Mouse (Mus musculus) CH12F3 (cell line): ENCODE results near the gene Brca2.

ENCODE experiments used
- in situ Hi-C: fragments of 300-500 bp; cut with MboI; formaldehyde crosslinking; loops from 2 replicates; pipeline ENCODE4 v1.14.3; 2020; ENCODE audit warnings: low sequenced_read_pairs

The Brca2 gene

DNA sequence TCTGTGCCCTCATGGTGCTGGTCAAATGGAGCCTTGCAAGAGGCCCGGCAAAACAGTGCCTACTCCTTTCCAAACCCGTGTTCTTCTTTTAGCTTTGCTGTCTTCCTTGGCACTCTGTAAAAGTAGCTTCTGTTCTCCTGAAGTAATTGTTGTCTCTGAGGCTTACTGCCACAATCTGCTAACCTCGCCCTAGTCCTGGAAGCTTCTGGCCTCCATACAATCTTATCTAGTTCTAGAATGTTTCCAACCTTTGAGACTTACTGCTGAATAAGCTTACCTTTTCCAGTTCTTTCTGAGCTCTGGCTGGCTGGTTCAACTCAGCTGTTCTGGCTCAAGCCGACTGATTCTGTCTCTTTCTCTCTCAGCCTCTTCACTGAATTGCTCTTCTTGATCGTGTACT is 39.4 kb downstream of the Brca2 start:
- in situ Hi-C loops = no loop called here

GRCm38 (mm10) chr5:150564426-150564825 is 42.0 kb downstream of the Brca2 start:
- in situ Hi-C loops = no loop called here

DNA sequence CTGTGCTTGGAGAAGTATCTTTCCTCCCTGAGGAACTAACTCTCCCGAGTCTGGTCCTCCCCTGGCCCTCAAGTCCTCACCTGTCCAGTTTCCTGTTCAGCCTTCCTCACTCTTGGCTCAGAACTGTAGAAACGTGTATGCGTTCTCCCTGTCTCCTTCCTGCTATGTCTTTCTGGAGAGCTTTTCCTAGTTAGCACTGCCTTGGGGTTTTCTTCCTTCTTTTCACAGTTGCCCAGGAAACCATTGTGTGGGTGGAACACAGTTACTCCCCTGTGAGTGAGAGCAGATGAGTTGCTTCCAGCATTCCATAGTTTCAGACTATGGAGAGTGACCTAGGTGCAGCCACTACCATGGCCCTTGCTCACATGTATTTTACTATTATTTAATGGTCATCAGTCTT is 43.8 kb downstream of the Brca2 start:
- in situ Hi-C loops = no loop called here

- in situ Hi-C loops = no loop called here
Measured at GRCm38 (mm10) chr5:150566971-150567370, 44.5 kb downstream of the Brca2 start.

- in situ Hi-C loops = no loop called here
Measured at GRCm38 (mm10) chr5:150570496-150571219, 48.2 kb downstream of the Brca2 start.

DNA sequence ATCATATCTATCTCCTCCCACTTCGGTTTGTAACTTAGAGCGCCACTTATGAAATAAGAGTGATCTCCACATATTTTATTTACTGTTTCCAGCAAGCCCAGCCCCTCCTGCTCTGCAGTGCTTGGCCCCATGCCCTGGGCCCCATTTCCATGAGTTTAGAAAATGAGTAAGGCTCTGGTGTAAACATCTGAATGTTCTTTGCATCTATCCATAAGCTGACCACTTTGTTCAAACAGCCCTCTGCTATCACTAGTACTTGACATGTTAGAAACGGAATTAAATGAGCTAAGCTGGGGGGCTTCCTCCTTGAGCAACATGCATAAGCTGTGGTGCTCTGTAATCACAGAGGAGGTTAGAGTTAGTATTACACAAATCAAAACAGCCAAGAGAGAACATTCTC is 52.0 kb downstream of the Brca2 start:
- in situ Hi-C loops = no loop called here

- in situ Hi-C loops = no loop called here
Measured at GRCm38 (mm10) chr5:150574885-150575284, 52.5 kb downstream of the Brca2 start.

GRCm38 (mm10) chr5:150576832-150577231 is 54.4 kb downstream of the Brca2 start:
- in situ Hi-C loops = no loop called here

GRCm38 (mm10) chr5:150578613-150579171 is 56.3 kb downstream of the Brca2 start:
- in situ Hi-C loops = no loop called here

DNA sequence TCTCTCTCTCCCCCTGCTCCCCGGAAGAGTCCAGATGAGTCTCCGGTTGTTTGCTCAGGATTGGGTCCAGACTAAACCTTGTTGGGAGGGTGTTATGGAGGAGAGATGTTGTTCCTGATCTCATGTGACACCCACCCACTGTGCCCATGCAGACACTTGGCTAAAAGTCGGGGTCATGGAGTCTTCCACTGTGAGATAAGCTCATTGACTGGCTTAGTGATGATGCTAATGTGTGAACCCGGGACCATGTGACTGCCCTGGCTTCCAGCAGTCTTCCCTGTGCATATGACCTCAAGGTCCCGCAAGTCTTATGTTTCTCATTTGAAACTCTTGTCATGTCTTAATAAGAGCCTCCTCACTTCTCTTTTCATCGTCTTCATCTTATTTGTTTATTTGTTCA is 58.8 kb downstream of the Brca2 start:
- in situ Hi-C loops = no loop called here

GRCm38 (mm10) chr5:150583181-150583580 is 60.8 kb downstream of the Brca2 start:
- in situ Hi-C loops = no loop called here

DNA sequence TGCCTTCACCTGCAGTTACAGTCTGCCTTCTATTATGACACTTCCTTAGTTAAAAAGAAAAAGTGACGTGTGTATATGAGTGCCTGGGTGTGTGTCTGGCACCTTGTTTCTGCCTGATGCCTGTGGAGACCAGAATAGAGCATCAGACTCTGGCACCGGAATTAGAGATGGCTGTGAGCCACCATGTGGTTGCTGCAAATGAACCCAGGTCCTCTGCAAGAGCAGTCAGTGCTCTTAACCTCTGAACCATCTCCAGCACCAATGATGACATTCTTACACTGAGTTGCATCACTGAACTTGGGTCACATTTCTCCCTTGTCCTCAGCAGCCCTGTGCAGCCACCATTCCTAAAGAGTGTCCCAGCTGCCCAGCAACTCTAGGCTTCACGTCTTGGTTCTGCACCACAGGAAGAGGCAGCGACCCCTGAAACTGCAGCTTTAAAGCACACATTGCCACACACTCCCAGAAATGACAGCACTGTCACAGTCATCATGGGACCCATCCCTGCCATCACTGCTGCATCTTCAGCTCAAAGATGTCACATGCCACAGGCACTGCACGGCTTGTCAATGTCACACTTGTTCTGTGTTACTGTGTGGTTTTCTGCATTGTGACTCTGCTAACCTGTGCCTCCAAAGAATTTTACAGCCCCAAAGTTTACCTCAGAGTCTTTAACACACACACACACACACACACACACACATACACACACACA is 61.3 kb downstream of the Brca2 start:
- in situ Hi-C loops = no loop called here

DNA sequence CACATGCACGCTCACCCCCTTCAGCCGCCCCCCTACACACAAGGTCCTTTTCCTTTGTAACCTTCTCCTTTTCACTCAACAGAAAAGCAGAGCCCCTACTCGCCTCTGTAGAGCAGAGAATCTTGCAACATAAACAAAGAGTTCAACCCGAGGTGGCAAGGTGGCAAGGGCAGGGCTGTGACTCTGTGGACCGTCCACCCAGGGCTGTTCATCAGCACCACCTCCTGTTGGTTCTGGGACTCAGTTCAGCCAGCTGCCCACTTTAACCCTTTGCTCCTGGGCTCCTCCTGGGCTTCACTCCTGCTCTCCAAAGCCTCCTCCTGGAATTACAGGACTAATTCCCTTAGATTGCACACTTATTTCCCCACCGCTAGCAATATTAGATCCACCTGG is 61.9 kb downstream of the Brca2 start:
- in situ Hi-C loops = no loop called here

- in situ Hi-C loops = no loop called here
Measured at GRCm38 (mm10) chr5:150589945-150590344, 67.5 kb downstream of the Brca2 start.

DNA sequence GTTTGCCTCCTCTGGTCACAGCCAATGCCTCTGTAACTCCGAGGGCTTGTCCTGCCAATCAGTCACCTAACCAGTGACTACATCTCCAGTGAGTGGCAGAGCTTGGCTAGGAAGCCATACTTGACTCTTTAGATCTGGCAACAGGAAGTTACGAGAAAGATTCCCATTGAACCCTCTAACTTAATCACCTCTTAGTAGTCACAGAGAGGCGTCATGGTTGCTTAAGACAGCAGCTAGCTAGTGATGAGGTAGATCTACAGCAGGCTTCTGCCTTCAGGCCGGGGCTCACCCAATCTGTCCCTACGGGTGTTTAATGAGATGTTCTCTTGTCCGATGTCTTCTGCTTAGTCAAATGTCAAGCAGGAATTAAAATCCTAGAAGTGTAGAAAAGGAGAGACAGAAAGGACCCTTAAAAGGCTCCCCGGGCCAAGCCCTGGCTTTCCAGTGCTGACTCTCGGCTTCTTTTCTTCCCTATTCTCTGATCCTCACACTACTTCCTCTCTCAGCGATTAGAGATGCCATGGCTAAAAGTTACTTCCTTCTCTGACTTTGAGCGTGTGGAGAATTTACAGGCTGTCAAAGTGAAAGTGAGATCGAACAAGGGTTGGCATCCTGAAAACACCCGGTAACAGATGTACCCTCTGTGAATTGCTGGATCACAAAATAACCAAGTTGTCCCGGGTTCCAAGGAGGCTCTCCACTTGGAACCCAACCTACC is 69.9 kb downstream of the Brca2 start:
- in situ Hi-C loops = no loop called here

DNA sequence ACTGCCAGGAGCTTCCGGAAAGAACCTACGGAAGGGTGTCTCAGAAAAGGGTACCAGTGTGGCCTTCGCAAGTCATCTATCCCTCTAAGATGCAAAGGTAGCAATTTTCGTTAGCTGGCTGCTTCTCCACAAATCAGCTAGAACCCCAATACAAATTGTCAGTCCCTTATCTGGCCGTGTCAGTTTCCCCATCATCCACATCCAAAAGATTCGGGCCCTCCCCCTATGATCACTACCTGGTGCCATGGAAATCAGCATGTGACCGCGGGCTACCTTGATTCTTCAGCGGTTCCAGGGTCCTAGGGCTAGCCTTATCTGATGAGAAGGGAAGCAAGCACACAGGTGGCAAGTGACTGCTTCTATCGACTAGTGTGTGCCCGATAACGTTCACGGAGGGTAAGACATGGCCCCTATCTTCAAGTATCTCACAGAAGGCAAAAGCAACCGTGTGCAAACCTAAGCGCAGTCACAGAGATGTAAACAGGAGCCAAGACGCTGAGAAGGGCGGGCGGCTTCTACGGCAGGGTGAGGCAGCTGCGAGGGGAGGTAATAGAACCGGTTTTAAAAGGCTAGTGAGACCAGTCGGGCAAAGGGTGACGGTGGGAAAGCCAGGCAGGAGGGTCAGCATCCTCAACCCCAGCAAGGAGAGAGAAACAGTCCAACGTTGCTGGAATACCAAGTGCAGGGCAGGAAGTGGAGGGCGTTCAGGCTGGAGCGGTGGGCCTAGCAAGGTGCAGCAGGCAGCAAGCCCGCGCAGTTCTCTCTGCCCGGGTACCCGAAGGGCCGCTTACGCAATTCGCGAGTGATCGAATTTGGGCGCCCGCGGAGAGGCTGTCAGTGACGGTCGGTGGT is 70.7 kb downstream of the Brca2 start:
- in situ Hi-C loops = no loop called here

- in situ Hi-C loops = no loop called here
Measured at GRCm38 (mm10) chr5:150593756-150594648, 71.6 kb downstream of the Brca2 start.

GRCm38 (mm10) chr5:150594649-150595339 is 72.4 kb downstream of the Brca2 start:
- in situ Hi-C loops = no loop called here

DNA sequence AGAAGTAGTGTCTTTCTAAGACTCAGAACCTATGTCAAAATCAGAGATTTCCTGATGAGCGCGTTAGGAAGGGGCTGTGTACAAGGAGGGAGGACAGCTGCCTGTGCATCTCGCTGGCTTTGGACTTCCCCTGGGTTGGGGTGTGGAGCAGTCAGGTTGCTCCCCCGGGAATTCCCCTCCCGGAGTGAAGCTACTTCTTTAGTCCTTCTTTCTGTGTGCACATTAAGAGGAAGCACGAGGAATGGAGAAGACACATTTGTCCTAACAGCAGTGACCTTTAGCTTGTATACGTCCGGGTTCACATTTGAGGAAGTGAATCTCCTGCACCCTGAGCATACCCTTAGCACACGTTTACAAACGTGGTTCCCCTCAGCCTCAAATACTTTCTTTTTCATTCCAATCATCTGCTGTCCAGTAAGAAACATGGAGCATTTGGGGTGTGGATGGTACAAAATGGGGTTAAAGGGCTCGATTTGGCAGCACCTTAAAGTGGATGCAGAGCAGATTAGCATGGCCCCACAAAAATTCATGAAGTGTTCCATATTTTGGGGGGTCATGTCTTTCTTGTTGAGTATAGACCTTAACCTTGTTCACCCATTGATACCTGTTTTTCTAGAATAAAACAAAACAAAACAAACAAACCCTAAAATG is 73.1 kb downstream of the Brca2 start:
- in situ Hi-C loops = no loop called here
